Mouse (Mus musculus) lung, postnatal 0 days (tissue): ENCODE measurements around the gene Rinl.

ENCODE experiments used
- CTCF ChIP-seq: IDR thresholded peaks from 2 replicates; pipeline ENCODE4 v1.5.1; 2016; ENCODE audit warnings: antibody characterized with exemption, mild to moderate bottlenecking
- EP300 ChIP-seq: IDR thresholded peaks from 2 replicates; pipeline ENCODE4 v1.6.1; 2016; ENCODE audit warnings: antibody characterized with exemption, mild to moderate bottlenecking, control low read depth

- no peak for TF ChIP-seq CTCF
- no peak for TF ChIP-seq EP300
These were observed 13.6 kb upstream of the Rinl start for GRCm38 (mm10) chr7:28775129-28775528.
